Mouse (Mus musculus): ENCODE data around the gene Il22ra2.

DNA sequence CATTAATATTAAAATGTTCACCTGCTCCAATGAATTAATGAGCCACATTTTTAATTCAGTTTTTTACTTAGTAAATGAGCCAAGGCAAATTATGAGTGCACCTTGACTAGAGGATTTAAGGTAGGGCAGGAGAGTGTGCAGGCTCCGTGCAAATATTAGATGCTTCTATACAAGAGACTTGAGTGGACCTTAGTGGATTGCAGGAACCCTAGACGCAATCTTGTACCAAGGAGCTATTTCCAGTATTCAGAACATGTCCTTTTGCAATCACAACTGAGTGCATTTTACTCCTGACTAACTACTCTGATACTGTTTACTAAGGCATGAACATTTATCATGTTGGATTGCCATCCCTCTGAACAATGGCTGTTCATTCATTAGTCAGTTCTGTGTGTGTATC lies 10.2 kb upstream of the Il22ra2 start:
- TF ChIP-seq CTCF (IDR thresholded peaks at IDR 0.05; ENCODE audit: low read depth): no peak
- no peak for TF ChIP-seq EP300 (optimal IDR thresholded peaks at IDR 0.05)

Data from stomach, postnatal 0 days (tissue).